Mouse (Mus musculus) urinary bladder, postnatal 0 days (tissue): ENCODE measurements around the gene Ttc39b. TPM values are rescaled to one million over a fixed set of nuclear protein-coding genes. Genes with fewer than 3 reads are reported as not detected.

Experiments used
- polyA plus RNA-seq: library from polyadenylated mRNA; unstranded; fragments of >200 nt; fragmentation: Nextera tagmentation; extraction: Ambion mirVana; gene quantifications from 2 replicates; pipeline ENCODE4 v1.2.1, GENCODE M21; 2015

Ttc39b gene
- 6.4 and 7.7 TPM in 2 replicates for polyA plus RNA-seq

DNA sequence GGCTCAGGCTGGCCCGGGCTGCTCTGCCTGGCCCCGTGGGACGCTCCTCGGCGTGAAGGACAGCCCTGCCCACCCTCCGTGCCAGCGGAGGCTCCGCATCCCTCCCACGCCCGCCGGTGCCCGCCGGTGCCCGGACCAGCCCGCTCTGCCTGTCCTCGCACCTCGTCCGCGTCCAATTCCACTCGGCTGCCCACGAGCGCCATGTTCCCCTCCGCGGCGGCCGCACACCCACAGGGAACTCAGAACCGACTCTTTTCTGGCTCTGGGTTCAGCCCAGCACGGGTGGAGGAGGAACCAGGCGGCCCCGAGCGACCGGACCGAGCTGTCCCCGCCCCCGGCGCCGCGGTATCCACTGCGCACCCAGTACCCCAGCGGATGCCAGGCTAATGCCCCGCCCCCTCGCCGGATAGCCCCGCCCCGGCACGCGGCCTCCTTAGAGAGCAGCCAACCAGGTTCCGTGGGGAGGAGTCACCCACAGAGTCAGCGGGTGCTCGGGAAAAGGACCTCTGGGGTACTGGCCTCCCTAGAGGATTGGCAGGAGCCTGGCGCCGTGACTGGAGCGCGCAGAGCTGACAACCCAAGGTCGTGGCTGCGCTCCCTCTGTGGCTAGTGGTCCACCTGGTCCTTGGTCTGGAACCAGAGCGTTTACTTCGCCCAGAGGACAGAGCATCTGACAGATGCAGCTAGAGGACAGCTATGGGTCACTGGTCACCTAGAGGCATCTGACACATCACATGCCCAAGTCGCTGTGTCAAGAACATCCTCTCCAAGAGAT is at the start of gene Ttc39b:
TSS of gene Ttc39b (minus strand) at position 346 of the 775 bp plus-strand sequence.

Other genes starting within 250 kb of the Ttc39b start
- gene Snapc3, start 93.5 kb upstream of the Ttc39b start, polyA plus RNA-seq: 24.9 and 25.4 TPM in 2 replicates
- 38.7 and 47.1 TPM in 2 replicates for gene Psip1, start 162.2 kb upstream of the Ttc39b start, polyA plus RNA-seq
- gene Ccdc171, start 201.3 kb upstream of the Ttc39b start, polyA plus RNA-seq: 0.99 and 1.3 TPM in 2 replicates